Mouse (Mus musculus) CD8-positive naive resting alpha-beta T cell, adult 57 days (primary cell): ENCODE data around the gene Hsd17b7. TPM values are rescaled to one million over a fixed set of nuclear protein-coding genes. Genes with fewer than 3 reads are reported as not detected.

ENCODE experiments used
- total RNA-seq: library from RNA; stranded (reverse); gene quantifications from one replicate; pipeline ENCODE4 v1.2.4, GENCODE M21; 2023

The Hsd17b7 gene
- 8.2 TPM for total RNA-seq

DNA sequence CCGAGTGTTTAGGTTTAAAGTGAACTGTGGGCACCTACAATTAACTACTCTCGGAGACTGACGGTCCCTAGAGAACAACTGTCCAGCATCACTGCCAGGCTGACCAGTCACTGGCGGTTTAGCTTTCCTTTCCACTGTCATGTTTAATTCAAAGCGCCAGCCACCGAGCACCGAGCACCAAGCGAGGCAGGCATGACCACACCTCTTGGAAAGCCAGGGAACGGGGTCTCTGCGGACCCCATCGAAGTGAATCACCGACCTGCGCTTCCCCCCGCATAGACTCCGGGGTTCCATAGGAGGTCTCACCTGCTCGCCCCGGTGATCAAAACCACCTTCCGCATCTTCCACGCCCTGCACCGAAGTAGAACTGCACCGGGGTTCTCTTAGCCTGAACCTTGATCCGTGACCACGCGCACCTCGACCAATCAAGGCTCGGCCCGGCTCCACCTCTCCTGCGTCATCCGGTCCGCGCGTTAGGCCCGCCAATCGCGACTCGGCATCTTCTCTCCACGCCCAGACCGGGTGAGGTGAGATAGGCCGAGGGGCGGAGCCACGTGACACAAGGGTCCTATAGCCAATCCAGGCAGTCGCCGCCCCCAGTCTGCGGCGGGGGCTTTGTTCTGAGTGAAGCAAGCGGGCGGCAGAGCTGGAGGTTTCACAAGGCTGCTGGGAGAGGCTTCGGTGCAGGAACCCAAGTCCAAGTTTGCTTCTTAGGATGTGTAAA is at the start of gene Hsd17b7:
Gene Hsd17b7 (minus strand): TSS at position 450 of the 724 bp plus-strand sequence.

DNA sequence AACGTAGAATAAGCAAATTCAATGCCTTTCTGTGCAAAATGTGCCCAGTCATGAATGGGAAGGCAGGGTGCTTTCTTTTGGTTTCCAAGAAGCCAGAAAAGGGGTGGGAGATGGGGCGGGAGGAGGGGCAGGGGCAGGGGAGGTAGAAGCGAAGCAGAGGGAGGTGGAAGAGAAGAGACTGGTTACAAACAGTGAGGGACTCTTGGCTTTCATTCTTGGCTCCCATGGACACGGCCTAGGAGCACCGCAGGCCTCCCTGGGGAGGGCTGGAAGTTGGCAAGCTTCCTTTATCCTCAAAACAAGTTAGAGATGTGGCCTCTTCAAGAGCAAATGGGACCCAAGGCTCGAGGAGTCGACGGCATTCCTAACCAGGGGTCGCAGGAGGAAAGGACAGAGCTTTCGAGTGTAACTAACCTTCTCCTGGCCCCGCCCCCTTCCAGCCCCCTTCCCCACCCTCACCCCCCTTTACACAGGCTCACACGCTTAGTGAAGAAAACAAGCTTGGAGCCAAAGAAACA is 40.5 kb downstream of the Hsd17b7 start, which contains the start of gene Ccdc190:
Gene Ccdc190 (plus strand): TSS at position 195 of the 518 bp plus-strand sequence.

Other genes with a start within 250 kb of the Hsd17b7 start
- gene Rgs4, start 221.6 kb downstream of the Hsd17b7 start, total RNA-seq, result not detected
- gene Ccdc190, start 40.6 kb downstream of the Hsd17b7 start, total RNA-seq, result not detected
- gene Ddr2, start 141.5 kb upstream of the Hsd17b7 start, total RNA-seq, result not detected
- gene Uap1, start 205.7 kb upstream of the Hsd17b7 start, total RNA-seq, result 30.6 TPM
- 47.9 TPM for gene Uhmk1, start 246.2 kb upstream of the Hsd17b7 start, total RNA-seq